Mouse (Mus musculus) bone marrow, adult 2 months (tissue): ENCODE data around the gene Fscn3.

ENCODE experiments used
- CTCF ChIP-seq: fragments of 200-500 bp; IDR thresholded peaks from 2 replicates; pipeline ENCODE4 v1.5.1; 2011; ENCODE audit warnings: low read length, control low read depth; ENCODE audit not compliant: control insufficient read depth, insufficient read depth
- POLR2A ChIP-seq: fragments of 200-500 bp; IDR thresholded peaks from 2 replicates; pipeline ENCODE4 v1.6.1; 2011; ENCODE audit warnings: low read depth, mild to moderate bottlenecking, control low read depth, low read length, borderline replicate concordance; ENCODE audit not compliant: control insufficient read depth

DNA sequence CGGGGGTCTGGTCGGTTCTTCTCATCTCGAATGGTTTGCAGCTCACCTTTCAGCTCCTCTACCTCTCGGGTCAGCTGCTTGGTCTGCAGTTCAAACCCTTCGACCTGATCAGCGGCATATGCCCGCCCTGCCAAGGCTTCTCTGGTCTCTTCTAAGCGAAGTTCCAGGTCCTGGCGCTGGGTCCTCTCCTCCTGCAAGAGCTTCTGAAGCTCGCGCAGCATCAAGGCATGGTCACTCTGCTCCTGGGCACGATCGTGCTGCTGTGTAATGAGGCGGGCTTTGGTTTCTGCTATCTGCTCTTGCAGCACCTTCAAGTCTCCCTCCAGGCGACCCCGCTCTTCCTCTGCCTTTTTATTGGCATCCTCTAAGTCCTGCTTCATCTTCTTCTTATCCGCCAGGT, 7.2 kb upstream of the Fscn3 start:
- no peak for TF ChIP-seq POLR2A
- TF ChIP-seq CTCF = no peak
